Mouse (Mus musculus) neural tube, embryonic 11.5 days (tissue): ENCODE results near the gene Mapk1ip1l. TPM values are rescaled to one million over a fixed set of nuclear protein-coding genes. Genes with fewer than 3 reads are reported as not detected.

Experiments
- ATAC-seq: fragments of 200-750 bp; cut with Nextera tagmentation; 2 replicates; pipeline ENCODE4 v1.8.0; 2017; ENCODE audit warnings: moderate number of reproducible peaks, mild to moderate bottlenecking, moderate TSS enrichment, moderate library complexity; ENCODE audit not compliant: insufficient read depth, low FRiP score, low TSS enrichment
- DNase-seq: peaks from one replicate; pipeline ENCODE4 v3.0.0-alpha.2; 2015; ENCODE audit warnings: low spot score
- H3K27ac ChIP-seq: fragments of 300-500 bp; sonication (generic); 2 replicates; pipeline ENCODE4 v1.5.1; 2014; ENCODE audit warnings: low read depth, mild to moderate bottlenecking, low read length
- H3K27me3 ChIP-seq: fragments of 300-500 bp; sonication (generic); 2 replicates; pipeline ENCODE4 v1.6.1; 2014; ENCODE audit warnings: mild to moderate bottlenecking, low read length, mixed read lengths; ENCODE audit not compliant: control insufficient read depth, insufficient read depth
- H3K36me3 ChIP-seq: fragments of 300-500 bp; sonication (generic); 2 replicates; pipeline ENCODE4 v1.6.1; 2014; ENCODE audit warnings: mild to moderate bottlenecking, low read length, moderate library complexity, mixed read lengths; ENCODE audit not compliant: control insufficient read depth, insufficient read depth
- H3K4me1 ChIP-seq: fragments of 300-500 bp; sonication (generic); 2 replicates; pipeline ENCODE4 v1.6.1; 2014; ENCODE audit warnings: low read length, mixed read lengths; ENCODE audit not compliant: control insufficient read depth, insufficient read depth
- H3K4me2 ChIP-seq: fragments of 300-500 bp; sonication (generic); 2 replicates; pipeline ENCODE4 v1.6.1; 2014; ENCODE audit warnings: low read depth, mild to moderate bottlenecking, moderate library complexity
- H3K4me3 ChIP-seq: fragments of 300-500 bp; sonication (generic); 2 replicates; pipeline ENCODE4 v1.5.1; 2014; ENCODE audit warnings: low read depth, low read length
- H3K9ac ChIP-seq: fragments of 300-500 bp; sonication (generic); 2 replicates; pipeline ENCODE4 v1.6.1; 2014; ENCODE audit warnings: mild to moderate bottlenecking, low read length
- H3K9me3 ChIP-seq: fragments of 300-500 bp; sonication (generic); 2 replicates; pipeline ENCODE4 v1.6.1; 2016; ENCODE audit warnings: low read length; ENCODE audit not compliant: control insufficient read depth
- WGBS: fragments of 180-500 bp; shearing (Covaris S2); extraction: QIAGEN DNeasy Blood & Tissue Kit; methylation state at CpG from one replicate; pipeline ENCODE4 v1.1.7; 2014; 5-methylcytosine and 5-hydroxymethylcytosine counted together
- polyA plus RNA-seq: library from polyadenylated mRNA; unstranded; fragments of >200 nt; fragmentation: Nextera tagmentation; extraction: Ambion mirVana; gene quantifications from 2 replicates; pipeline ENCODE4 v1.2.1, GENCODE M21; 2014

The Mapk1ip1l gene
- polyA plus RNA-seq, 1 experiment from 2014 or later, result 101 TPM

DNA sequence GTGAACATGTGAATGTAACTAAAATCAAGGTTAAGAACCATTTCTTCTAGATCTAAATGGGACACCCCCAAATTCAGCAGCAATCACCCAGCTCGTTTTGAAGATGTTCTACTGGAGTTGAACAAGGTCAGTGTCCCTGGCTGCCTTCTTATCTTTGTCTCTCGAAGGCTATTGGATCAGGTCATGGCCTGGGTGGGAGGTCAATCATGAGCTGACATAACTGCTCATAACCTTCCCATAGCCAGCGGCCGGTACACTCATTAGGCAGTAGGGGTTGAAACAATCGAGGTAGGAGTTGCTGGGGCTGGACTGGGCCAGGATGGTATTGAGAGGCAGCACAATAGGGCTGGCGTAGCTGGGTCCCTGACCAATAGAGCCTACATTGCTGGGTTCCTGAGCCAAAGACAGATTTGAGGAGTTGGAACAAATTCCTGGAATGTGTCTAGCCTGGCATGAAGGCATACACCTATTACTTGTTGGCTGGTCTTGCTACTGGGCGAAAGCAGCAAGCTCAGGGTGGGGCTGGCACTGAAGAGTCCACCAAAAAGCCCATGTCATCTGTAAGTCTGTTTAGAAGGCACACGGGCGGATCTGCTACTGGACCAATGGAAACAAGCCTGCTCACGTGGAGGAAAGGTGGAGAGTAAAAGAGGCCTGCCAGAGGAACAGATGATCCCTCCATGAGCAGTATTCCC lies 42.3 kb downstream of the Mapk1ip1l start:
- Histone ChIP-seq H3K4me1 (no peaks in the 10 kb centered on the region), H3K36me3 (no peaks in the 10 kb centered on the region), H3K27me3 (no peaks in the 10 kb centered on the region), H3K9me3 (no peaks in the 10 kb centered on the region), H3K4me3 (no peak overlapping the region), H3K9ac (no peak overlapping the region), H3K4me2 (no peak overlapping the region), H3K27ac (no peak overlapping the region)
- WGBS, result 83% methylated on average over 10 of the region's 10 CpGs
- DNase-seq, result no peak
- ATAC-seq, result no peak

DNA sequence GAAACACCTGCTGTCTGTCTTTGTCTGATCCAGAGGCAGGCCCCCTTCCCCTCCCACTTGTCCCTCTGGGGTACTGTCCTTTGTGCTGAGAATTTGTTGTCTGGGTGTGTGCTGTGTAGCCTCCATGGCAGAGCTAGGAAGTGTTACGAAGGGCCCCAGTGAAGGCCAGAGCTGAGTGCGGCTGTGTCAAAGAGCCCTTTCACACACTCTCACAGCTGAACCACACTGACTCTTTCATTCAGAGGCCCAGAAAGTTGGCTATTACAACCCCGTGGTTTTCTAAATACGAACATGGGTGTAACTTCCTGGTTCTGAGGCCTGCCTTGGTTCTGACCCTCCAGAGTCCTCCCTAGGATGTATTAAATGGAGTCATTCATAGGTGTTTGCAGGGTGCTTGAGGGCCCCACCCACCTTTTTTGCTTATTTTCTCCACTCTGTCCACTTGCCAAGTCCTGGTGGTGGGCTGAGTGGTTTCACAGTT lies 43.8 kb downstream of the Mapk1ip1l start:
- ATAC-seq (no peak), DNase-seq (no peak)
- H3K4me1 ChIP-seq, result no peaks in the 10 kb centered on the region
- 74% methylated on average over 4 of the region's 4 CpGs for WGBS
- H3K4me3 ChIP-seq, result no peak overlapping the region
- H3K4me2 ChIP-seq, result no peak overlapping the region
- H3K36me3 ChIP-seq, result no peaks in the 10 kb centered on the region
- no peak overlapping the region for H3K27ac ChIP-seq
- H3K9me3 ChIP-seq, result no peaks in the 10 kb centered on the region
- H3K9ac ChIP-seq, result no peak overlapping the region
- H3K27me3 ChIP-seq, result no peaks in the 10 kb centered on the region

DNA sequence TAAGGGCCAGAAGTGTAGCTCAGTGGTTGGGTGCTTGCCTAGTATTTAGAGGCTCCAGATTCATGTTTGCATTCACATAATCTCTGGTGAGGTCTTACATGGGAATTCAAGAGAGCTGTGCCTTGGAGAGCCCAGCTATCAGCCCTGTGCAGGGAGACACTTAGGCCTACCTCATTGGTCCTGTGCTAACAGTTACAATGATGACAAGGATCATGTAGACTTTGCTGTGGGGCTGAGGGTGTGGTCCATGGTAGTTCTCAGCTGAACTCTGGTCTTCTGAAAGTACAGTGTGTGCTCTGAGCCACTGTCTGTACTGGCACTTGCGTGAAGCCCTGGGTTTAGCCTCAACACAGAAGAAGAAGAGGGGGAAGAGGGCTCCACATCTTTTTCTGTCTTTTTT lies 48.6 kb downstream of the Mapk1ip1l start:
- DNase-seq, result no peak
- H3K9ac ChIP-seq, result no peak overlapping the region
- no peaks in the 10 kb centered on the region for H3K36me3 ChIP-seq
- 92% methylated on average over 1 of the region's 1 CpGs for WGBS
- no peaks in the 10 kb centered on the region for H3K4me1 ChIP-seq
- no peaks in the 10 kb centered on the region for H3K9me3 ChIP-seq
- H3K27me3 ChIP-seq, result no peaks in the 10 kb centered on the region
- ATAC-seq, result no peak
- no peak overlapping the region for H3K4me2 ChIP-seq
- no peak overlapping the region for H3K27ac ChIP-seq
- H3K4me3 ChIP-seq, result no peak overlapping the region

DNA sequence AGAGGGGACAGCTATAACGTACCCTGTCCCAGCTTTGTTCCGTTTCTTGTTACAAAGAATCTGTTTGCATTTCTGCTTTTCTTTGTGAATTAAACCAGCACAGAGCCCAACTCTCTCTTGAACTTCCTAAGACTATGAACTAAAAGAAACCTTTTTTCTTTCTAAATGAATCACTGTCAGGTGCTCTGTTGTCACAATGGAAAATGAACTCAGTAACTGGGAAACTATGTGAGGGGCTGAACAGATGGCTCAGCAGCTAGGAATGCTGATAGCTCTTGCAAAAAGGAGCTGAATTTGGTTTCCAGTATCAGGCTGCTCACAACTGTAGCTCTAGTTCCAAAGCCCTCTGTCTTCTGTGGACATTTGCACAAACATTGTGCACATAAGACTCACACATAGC lies 52.9 kb downstream of the Mapk1ip1l start:
- Histone ChIP-seq H3K4me3 (no peak overlapping the region), H3K9me3 (no peaks in the 10 kb centered on the region), H3K27ac (no peak overlapping the region), H3K4me2 (no peak overlapping the region), H3K27me3 (no peaks in the 10 kb centered on the region), H3K9ac (no peak overlapping the region), H3K4me1 (no peaks in the 10 kb centered on the region), H3K36me3 (no peaks in the 10 kb centered on the region)
- no peak for DNase-seq
- ATAC-seq, result no peak
- 80% methylated on average over 2 of the region's 2 CpGs for WGBS

DNA sequence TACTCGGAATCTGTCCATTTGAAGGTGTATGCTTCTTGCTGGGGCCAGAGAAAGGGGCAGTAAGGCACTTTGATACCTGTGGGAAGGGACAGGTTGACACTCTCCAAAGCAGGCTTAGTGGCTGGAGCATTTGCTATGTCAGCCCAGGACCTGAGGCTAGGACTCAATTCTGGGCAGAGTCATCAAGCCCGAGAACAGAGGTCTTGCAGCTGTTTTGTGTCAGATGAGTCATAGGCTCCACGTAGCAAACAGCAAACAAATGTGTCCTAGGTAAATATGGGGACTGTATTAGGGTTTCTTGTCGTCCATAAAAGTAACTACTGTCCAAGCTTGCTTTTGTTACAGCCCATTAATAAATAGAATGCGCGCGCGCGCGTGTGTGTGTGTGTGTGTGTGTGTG lies 54.2 kb downstream of the Mapk1ip1l start:
- Histone ChIP-seq H3K4me3 (no peak overlapping the region), H3K27me3 (no peaks in the 10 kb centered on the region), H3K27ac (no peak overlapping the region), H3K9ac (no peak overlapping the region), H3K9me3 (no peaks in the 10 kb centered on the region), H3K4me1 (no peaks in the 10 kb centered on the region), H3K4me2 (no peak overlapping the region), H3K36me3 (no peaks in the 10 kb centered on the region)
- 93% methylated on average over 10 of the region's 10 CpGs for WGBS
- ATAC-seq (no peak), DNase-seq (no peak)

DNA sequence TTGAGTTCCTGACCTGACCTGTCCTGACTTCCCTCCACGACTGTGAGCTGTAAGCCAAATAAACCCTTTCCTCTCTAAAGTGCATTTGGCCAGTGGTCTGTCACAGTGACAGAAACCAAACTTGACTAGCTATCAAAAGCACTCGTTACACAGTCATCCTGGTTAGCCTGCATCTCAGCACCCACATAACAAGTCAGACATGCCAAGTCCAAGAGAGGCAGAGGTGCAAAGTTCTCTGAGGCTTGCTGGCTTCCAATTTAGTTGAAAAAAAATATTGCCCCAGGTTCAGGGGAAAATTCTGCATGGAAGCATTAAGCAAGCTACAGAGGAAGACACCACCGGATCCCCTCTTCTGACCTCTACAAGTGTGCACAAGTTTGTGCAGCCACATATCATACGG lies 55.2 kb downstream of the Mapk1ip1l start:
- no peaks in the 10 kb centered on the region for H3K4me1 ChIP-seq
- no peak overlapping the region for H3K27ac ChIP-seq
- ATAC-seq (no peak), DNase-seq (no peak)
- H3K4me2 ChIP-seq, result no peak overlapping the region
- no peaks in the 10 kb centered on the region for H3K9me3 ChIP-seq
- no peak overlapping the region for H3K9ac ChIP-seq
- no peaks in the 10 kb centered on the region for H3K36me3 ChIP-seq
- H3K4me3 ChIP-seq, result no peak overlapping the region
- no peaks in the 10 kb centered on the region for H3K27me3 ChIP-seq
- WGBS, result 83% methylated on average over 4 of the region's 4 CpGs

DNA sequence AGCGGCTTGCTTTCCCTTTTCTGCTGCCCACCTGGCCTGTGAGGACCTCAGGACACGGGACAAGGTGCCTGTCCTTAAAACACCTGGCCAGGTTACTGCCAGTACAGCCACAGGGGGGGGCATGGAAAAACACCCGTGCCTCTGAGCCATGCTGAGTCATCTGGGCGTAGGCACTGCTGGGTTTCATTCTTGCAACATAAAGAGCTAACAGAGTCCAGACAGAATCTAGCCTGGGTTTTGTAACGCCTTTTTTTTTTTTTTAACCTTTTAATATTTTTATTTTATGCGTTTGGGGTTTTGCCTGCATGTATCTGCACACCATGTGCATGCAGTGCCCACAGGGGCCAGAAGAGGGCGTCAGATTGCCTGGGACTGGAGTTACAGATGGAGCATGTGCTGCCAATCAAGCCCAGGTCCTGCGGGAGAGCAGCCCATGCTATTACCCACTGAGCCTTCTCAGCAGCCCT lies 56.1 kb downstream of the Mapk1ip1l start:
- Histone ChIP-seq H3K27me3 (no peaks in the 10 kb centered on the region), H3K36me3 (no peaks in the 10 kb centered on the region), H3K27ac (no peak overlapping the region), H3K9ac (no peak overlapping the region), H3K4me1 (no peaks in the 10 kb centered on the region), H3K9me3 (no peaks in the 10 kb centered on the region), H3K4me3 (no peak overlapping the region), H3K4me2 (no peak overlapping the region)
- 68% methylated on average over 8 of the region's 8 CpGs for WGBS
- DNase-seq, result no peak
- no peak for ATAC-seq

DNA sequence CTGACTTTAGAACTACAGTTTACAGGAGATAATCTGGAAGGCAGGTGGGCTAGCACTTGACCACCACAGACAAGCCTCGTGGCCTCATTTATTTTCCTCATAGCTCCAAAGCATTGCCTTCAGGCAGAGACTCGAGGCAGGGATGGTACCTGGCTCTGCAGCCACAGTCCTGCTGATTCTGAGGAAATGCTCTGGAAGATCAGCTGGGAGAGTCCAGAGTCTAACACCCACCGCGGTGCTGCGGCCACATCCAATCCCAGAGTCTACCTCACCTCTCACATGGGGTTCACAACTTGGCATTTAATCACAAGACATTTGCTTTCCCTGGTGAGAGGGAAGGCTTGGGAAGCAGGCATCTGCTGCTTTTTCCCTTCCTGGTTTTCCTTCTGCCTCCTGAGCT lies 56.9 kb downstream of the Mapk1ip1l start:
- DNase-seq (no peak), ATAC-seq (no peak)
- no peaks in the 10 kb centered on the region for H3K36me3 ChIP-seq
- H3K27me3 ChIP-seq, result no peaks in the 10 kb centered on the region
- no peaks in the 10 kb centered on the region for H3K4me1 ChIP-seq
- H3K4me2 ChIP-seq, result no peak overlapping the region
- no peak overlapping the region for H3K27ac ChIP-seq
- H3K9ac ChIP-seq, result no peak overlapping the region
- 75% methylated on average over 5 of the region's 5 CpGs for WGBS
- H3K4me3 ChIP-seq, result no peak overlapping the region
- H3K9me3 ChIP-seq, result no peaks in the 10 kb centered on the region

DNA sequence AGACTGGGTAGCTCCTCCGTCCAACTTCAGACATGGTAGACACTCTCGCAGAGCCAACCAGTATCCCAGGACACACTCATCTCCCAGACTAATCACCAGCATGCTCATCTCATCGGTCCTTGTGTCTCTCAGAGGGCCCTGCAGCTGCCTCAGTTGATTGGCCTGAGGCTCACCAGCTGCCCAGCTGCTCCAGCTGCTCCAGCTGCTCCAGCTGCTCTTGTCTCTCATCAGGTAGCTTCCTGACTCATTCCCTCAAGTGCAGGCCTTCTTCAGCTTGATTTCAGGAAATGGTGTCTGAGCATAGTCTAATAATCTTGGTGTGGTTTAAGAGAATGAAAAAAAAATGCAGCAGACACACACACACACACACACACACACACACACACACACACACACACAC lies 58.6 kb downstream of the Mapk1ip1l start:
- H3K4me2 ChIP-seq, result no peak overlapping the region
- ATAC-seq, result no peak
- no peaks in the 10 kb centered on the region for H3K27me3 ChIP-seq
- no peak overlapping the region for H3K9ac ChIP-seq
- H3K36me3 ChIP-seq, result no peaks in the 10 kb centered on the region
- DNase-seq, result no peak
- H3K4me3 ChIP-seq, result no peak overlapping the region
- H3K4me1 ChIP-seq, result no peaks in the 10 kb centered on the region
- no peak overlapping the region for H3K27ac ChIP-seq
- no peaks in the 10 kb centered on the region for H3K9me3 ChIP-seq
- WGBS, result 80% methylated on average over 3 of the region's 3 CpGs
